Mouse (Mus musculus) stomach, embryonic 15.5 days (tissue): ENCODE results near the gene Agap2. TPM values are rescaled to one million over a fixed set of nuclear protein-coding genes. Genes with fewer than 3 reads are reported as not detected.

Source experiments
- ATAC-seq: fragments of 200-750 bp; cut with Nextera tagmentation; 2 replicates; pipeline ENCODE4 v1.8.0; 2017; ENCODE audit warnings: low read depth, moderate number of reproducible peaks, moderate TSS enrichment; ENCODE audit not compliant: insufficient read depth, low FRiP score
- H3K27ac ChIP-seq: fragments of 300-500 bp; sonication (generic); 2 replicates; pipeline ENCODE4 v1.5.1; 2015; ENCODE audit warnings: mild to moderate bottlenecking, inconsistent platforms
- H3K27me3 ChIP-seq: fragments of 300-500 bp; sonication (generic); replicated peaks from 2 replicates; pipeline ENCODE4 v1.6.1; 2015; ENCODE audit warnings: inconsistent platforms
- H3K36me3 ChIP-seq: fragments of 300-500 bp; sonication (generic); 2 replicates; pipeline ENCODE4 v1.6.1; 2015; ENCODE audit warnings: inconsistent platforms
- H3K4me1 ChIP-seq: fragments of 300-500 bp; sonication (generic); 2 replicates; pipeline ENCODE4 v1.6.1; 2015; ENCODE audit warnings: inconsistent platforms
- H3K4me2 ChIP-seq: fragments of 300-500 bp; sonication (generic); 2 replicates; pipeline ENCODE4 v1.6.1; 2015; ENCODE audit warnings: mild to moderate bottlenecking, inconsistent platforms
- H3K4me3 ChIP-seq: fragments of 300-500 bp; sonication (generic); replicated peaks from 2 replicates; pipeline ENCODE4 v1.5.1; 2015; ENCODE audit warnings: inconsistent platforms
- H3K9ac ChIP-seq: fragments of 300-500 bp; sonication (generic); 2 replicates; pipeline ENCODE4 v1.6.1; 2015; ENCODE audit warnings: inconsistent platforms
- H3K9me3 ChIP-seq: fragments of 300-500 bp; sonication (generic); 2 replicates; pipeline ENCODE4 v1.6.1; 2016; ENCODE audit warnings: inconsistent platforms
- WGBS: fragments of 180-500 bp; shearing (Covaris S2); methylation state at CpG from one replicate; pipeline ENCODE4 v1.1.7; 2015; 5-methylcytosine and 5-hydroxymethylcytosine counted together
- polyA plus RNA-seq: library from polyadenylated mRNA; unstranded; fragments of >200 nt; fragmentation: Nextera tagmentation; extraction: Ambion mirVana; gene quantifications from 2 replicates; pipeline ENCODE4 v1.2.1, GENCODE M21; 2015

Agap2 gene
- polyA plus RNA-seq, 1 experiment from 2014 or later: 0.28 TPM

GRCm38 (mm10) chr10:127111001-127111887, 36.2 kb downstream of the Agap2 start:
- 86% methylated on average over 15 of the region's 15 CpGs for WGBS
- H3K27ac ChIP-seq: no peak overlapping the region
- no peak for ATAC-seq

GRCm38 (mm10) chr10:127114408-127114807, 39.3 kb downstream of the Agap2 start:
- Histone ChIP-seq H3K4me3 (no peak overlapping the region), H3K9ac (no peak overlapping the region), H3K9me3 (no peaks in the 10 kb centered on the region), H3K4me2 (no peak overlapping the region), H3K27me3 (no peaks in the 10 kb centered on the region), H3K36me3 (peaks cover 24% of the 10 kb centered on the region), H3K4me1 (no peaks in the 10 kb centered on the region), H3K27ac (no peak overlapping the region)
- no peak for ATAC-seq
- WGBS: 83% methylated on average over 11 of the region's 11 CpGs

More at GRCm38 (mm10) chr10:127111001-127111887, 36.2 kb downstream of the Agap2 start:
- H3K4me1 ChIP-seq: no peaks in the 10 kb centered on the region
- no peak overlapping the region for H3K4me3 ChIP-seq
- H3K27me3 ChIP-seq: no peaks in the 10 kb centered on the region
- H3K9ac ChIP-seq: no peak overlapping the region
- H3K9me3 ChIP-seq: no peaks in the 10 kb centered on the region
- H3K4me2 ChIP-seq: no peak overlapping the region
- H3K36me3 ChIP-seq: 0 out of 2 replicates have a peak, but pooled peaks cover 13% of the 10 kb centered on the region

- Histone ChIP-seq H3K36me3 (peaks cover 24% of the 10 kb centered on the region), H3K4me1 (no peaks in the 10 kb centered on the region), H3K4me3 (no peak overlapping the region), H3K9me3 (no peaks in the 10 kb centered on the region), H3K9ac (no peak overlapping the region), H3K27ac (no peak overlapping the region), H3K27me3 (no peaks in the 10 kb centered on the region), H3K4me2 (no peak overlapping the region)
- no peak for ATAC-seq
- 74% methylated on average over 2 of the region's 2 CpGs for WGBS
Measured at GRCm38 (mm10) chr10:127115068-127115467, 40.0 kb downstream of the Agap2 start.

GRCm38 (mm10) chr10:127118470-127118869, 43.4 kb downstream of the Agap2 start:
- no peak overlapping the region for H3K4me3 ChIP-seq
- no peak overlapping the region for H3K27ac ChIP-seq
- WGBS: 89% methylated on average over 11 of the region's 11 CpGs
- peaks cover 6% of the 10 kb centered on the region; the same call in 1 of the 2 replicates for H3K4me1 ChIP-seq
- H3K27me3 ChIP-seq: no peaks in the 10 kb centered on the region
- ATAC-seq: no peak
- H3K4me2 ChIP-seq: no peak overlapping the region
- no peaks in the 10 kb centered on the region for H3K9me3 ChIP-seq
- no peak overlapping the region for H3K9ac ChIP-seq
- H3K36me3 ChIP-seq: peaks cover 24% of the 10 kb centered on the region

GRCm38 (mm10) chr10:127119229-127119628, 44.1 kb downstream of the Agap2 start:
- Histone ChIP-seq H3K27ac (no peak overlapping the region), H3K4me2 (no peak overlapping the region), H3K4me3 (no peak overlapping the region), H3K27me3 (no peaks in the 10 kb centered on the region), H3K9ac (no peak overlapping the region), H3K9me3 (no peaks in the 10 kb centered on the region), H3K4me1 (peaks cover 6% of the 10 kb centered on the region; the same call in 1 of the 2 replicates), H3K36me3 (peaks cover 24% of the 10 kb centered on the region)
- 89% methylated on average over 10 of the region's 10 CpGs for WGBS
- ATAC-seq: no peak

GRCm38 (mm10) chr10:127120301-127121065, 45.4 kb downstream of the Agap2 start:
- peak; percentile 11; the same call in 1 of the 2 replicates for ATAC-seq
- peaks cover 21% of the 10 kb centered on the region for H3K36me3 ChIP-seq
- H3K9ac ChIP-seq: peak overlapping the region; percentile 77
- H3K27me3 ChIP-seq: no peaks in the 10 kb centered on the region
- H3K4me2 ChIP-seq: peak overlapping the region; percentile 95
- H3K27ac ChIP-seq: no peak overlapping the region
- 4% methylated on average over 34 of the region's 34 CpGs for WGBS
- H3K4me1 ChIP-seq: peaks cover 6% of the 10 kb centered on the region; the same call in 1 of the 2 replicates
- peak overlapping the region; percentile 96 for H3K4me3 ChIP-seq
- H3K9me3 ChIP-seq: no peaks in the 10 kb centered on the region

GRCm38 (mm10) chr10:127121066-127121477, 46.0 kb downstream of the Agap2 start, which contains the start of gene Os9:
Gene Os9 (minus strand): TSS chr10:127121131.
- peak; percentile 98 for ATAC-seq
- Histone ChIP-seq H3K9ac (peak within 1 kb of the TSS; percentile 77), H3K4me3 (peak within 1 kb of the TSS; percentile 96), H3K27ac (no peak within 1 kb of the TSS), H3K4me1 (peaks cover 6% of the 10 kb centered on the region; the same call in 1 of the 2 replicates), H3K36me3 (peaks cover 15% of the 10 kb centered on the region), H3K4me2 (peak within 1 kb of the TSS; percentile 95), H3K9me3 (no peaks in the 10 kb centered on the region), H3K27me3 (no peaks in the 10 kb centered on the region)
- WGBS: under 1% methylated on average over 19 of the region's 19 CpGs

GRCm38 (mm10) chr10:127122018-127122417, 46.9 kb downstream of the Agap2 start:
- Histone ChIP-seq H3K4me2 (no peak overlapping the region), H3K27me3 (no peaks in the 10 kb centered on the region), H3K4me1 (peaks cover 6% of the 10 kb centered on the region; the same call in 1 of the 2 replicates), H3K27ac (no peak overlapping the region), H3K36me3 (peaks cover 10% of the 10 kb centered on the region), H3K9ac (no peak overlapping the region), H3K9me3 (no peaks in the 10 kb centered on the region), H3K4me3 (no peak overlapping the region)
- WGBS: 83% methylated on average over 3 of the region's 3 CpGs
- ATAC-seq: no peak

GRCm38 (mm10) chr10:127122784-127123435, 47.8 kb downstream of the Agap2 start:
- H3K9me3 ChIP-seq: no peaks in the 10 kb centered on the region
- 12% methylated on average over 13 of the region's 13 CpGs for WGBS
- ATAC-seq: peak; percentile 53
- no peak overlapping the region for H3K9ac ChIP-seq
- H3K27me3 ChIP-seq: no peaks in the 10 kb centered on the region
- H3K4me2 ChIP-seq: peak overlapping the region; percentile 53
- H3K27ac ChIP-seq: 0 out of 2 replicates have a peak overlapping the region, but pooled peaks have one; percentile 0
- peaks cover 5% of the 10 kb centered on the region; the same call in 1 of the 2 replicates for H3K36me3 ChIP-seq
- peaks cover 6% of the 10 kb centered on the region; the same call in 1 of the 2 replicates for H3K4me1 ChIP-seq
- no peak overlapping the region; the same call in 1 of the 2 replicates for H3K4me3 ChIP-seq

- Histone ChIP-seq H3K4me3 (no peak overlapping the region; the same call in 1 of the 2 replicates), H3K4me2 (peak overlapping the region; percentile 53), H3K4me1 (peaks cover 6% of the 10 kb centered on the region; the same call in 1 of the 2 replicates), H3K9ac (no peak overlapping the region), H3K36me3 (peaks cover 5% of the 10 kb centered on the region; the same call in 1 of the 2 replicates), H3K9me3 (no peaks in the 10 kb centered on the region), H3K27ac (no peak overlapping the region), H3K27me3 (no peaks in the 10 kb centered on the region)
- 13% methylated on average over 4 of the region's 4 CpGs for WGBS
- no peak for ATAC-seq
Measured at GRCm38 (mm10) chr10:127123436-127123805, 48.3 kb downstream of the Agap2 start.
